Mouse (Mus musculus) kidney, postnatal 0 days (tissue): Measurements from ENCODE around the gene Clpp. TPM values are rescaled to one million over a fixed set of nuclear protein-coding genes. Genes with fewer than 3 reads are reported as not detected.
A peak's percentile ranks its signal among the peaks of the same experiment; 100 is the strongest.

Experiments used
- ATAC-seq: fragments of 200-750 bp; cut with Nextera tagmentation; replicated peaks from 2 replicates; pipeline ENCODE4 v1.8.0; 2017; ENCODE audit warnings: low read depth, moderate number of reproducible peaks, moderate TSS enrichment, moderate library complexity; ENCODE audit not compliant: low FRiP score
- DNase-seq: peaks from one replicate; pipeline ENCODE4 v3.0.0-alpha.2; 2016; ENCODE audit warnings: low spot score
- H3K27ac ChIP-seq: fragments of 300-500 bp; sonication (generic); 2 replicates; pipeline ENCODE4 v1.5.1; 2014; ENCODE audit warnings: mild to moderate bottlenecking
- H3K27me3 ChIP-seq: fragments of 300-500 bp; sonication (generic); 2 replicates; pipeline ENCODE4 v1.6.1; 2014; ENCODE audit warnings: low read length, mixed read lengths; ENCODE audit not compliant: insufficient read depth
- H3K36me3 ChIP-seq: fragments of 300-500 bp; sonication (generic); 2 replicates; pipeline ENCODE4 v1.6.1; 2014; ENCODE audit warnings: low read length, mixed read lengths; ENCODE audit not compliant: insufficient read depth
- H3K4me1 ChIP-seq: fragments of 300-500 bp; sonication (generic); replicated peaks from 2 replicates; pipeline ENCODE4 v1.6.1; 2014; ENCODE audit warnings: antibody characterized with exemption, low read length, mixed read lengths; ENCODE audit not compliant: insufficient read depth
- H3K4me2 ChIP-seq: fragments of 300-500 bp; sonication (generic); 2 replicates; pipeline ENCODE4 v1.6.1; 2014; ENCODE audit warnings: mild to moderate bottlenecking, low read length, moderate library complexity, mixed read lengths
- H3K4me3 ChIP-seq: fragments of 300-500 bp; sonication (generic); replicated peaks from 2 replicates; pipeline ENCODE4 v1.5.1; 2014; ENCODE audit warnings: low read depth, low read length
- H3K9ac ChIP-seq: fragments of 300-500 bp; sonication (generic); 2 replicates; pipeline ENCODE4 v1.6.1; 2014; ENCODE audit warnings: low read depth, low read length
- H3K9me3 ChIP-seq: fragments of 300-500 bp; sonication (generic); replicated peaks from 2 replicates; pipeline ENCODE4 v1.6.1; 2016; ENCODE audit warnings: low read length, inconsistent platforms, mixed read lengths
- CTCF ChIP-seq: IDR thresholded peaks from 2 replicates; pipeline ENCODE4 v1.5.1; 2016; ENCODE audit warnings: antibody characterized with exemption, low read depth, mild to moderate bottlenecking, moderate library complexity
- WGBS: fragments of 180-500 bp; shearing (Covaris S2); extraction: QIAGEN DNeasy Blood & Tissue Kit; methylation state at CpG from one replicate; pipeline ENCODE4 v1.1.7; 2014; 5-methylcytosine and 5-hydroxymethylcytosine counted together
- polyA plus RNA-seq: library from polyadenylated mRNA; unstranded; fragments of >200 nt; fragmentation: Nextera tagmentation; extraction: Ambion mirVana; gene quantifications from 2 replicates; pipeline ENCODE4 v1.2.1, GENCODE M21; 2015

The Clpp gene
- polyA plus RNA-seq, 1 experiment from 2014 or later, result 145 TPM

- no peaks in the 10 kb centered on the region for H3K27me3 ChIP-seq
- H3K9ac ChIP-seq, result no peak overlapping the region
- ATAC-seq (no peak), DNase-seq (no peak)
- H3K4me1 ChIP-seq, result peaks cover 14% of the 10 kb centered on the region
- WGBS, result 90% methylated on average over 8 of the region's 8 CpGs
- no peak overlapping the region for H3K4me2 ChIP-seq
- H3K36me3 ChIP-seq, result peaks cover 28% of the 10 kb centered on the region
- no peaks in the 10 kb centered on the region for H3K9me3 ChIP-seq
- no peak overlapping the region for H3K27ac ChIP-seq
- H3K4me3 ChIP-seq, result no peak overlapping the region
- TF ChIP-seq CTCF, result no peak
Observed at GRCm38 (mm10) chr17:56995046-56995445, 4.9 kb downstream of the Clpp start.

- no peak for DNase-seq
- Histone ChIP-seq H3K27me3 (no peaks in the 10 kb centered on the region), H3K27ac (no peak overlapping the region), H3K4me2 (0 out of 2 replicates have a peak overlapping the region, but pooled peaks have one; percentile 75), H3K4me1 (peaks cover 8% of the 10 kb centered on the region; the same call in 1 of the 2 replicates), H3K9ac (no peak overlapping the region), H3K4me3 (no peak overlapping the region), H3K9me3 (no peaks in the 10 kb centered on the region), H3K36me3 (peaks cover 28% of the 10 kb centered on the region)
- 73% methylated on average over 2 of the region's 2 CpGs for WGBS
- TF ChIP-seq CTCF, result no peak
- ATAC-seq, result no peak
Observed at GRCm38 (mm10) chr17:56996506-56996905, 6.4 kb downstream of the Clpp start.

GRCm38 (mm10) chr17:56997029-56997667, 7.0 kb downstream of the Clpp start, which contains the start of gene Alkbh7:
TSS of gene Alkbh7 (plus strand) at chr17:56997339.
- TF ChIP-seq CTCF, result peak; percentile 89
- Histone ChIP-seq H3K27me3 (no peaks in the 10 kb centered on the region), H3K27ac (peak within 1 kb of the TSS; percentile 84), H3K9me3 (no peaks in the 10 kb centered on the region), H3K36me3 (peaks cover 28% of the 10 kb centered on the region), H3K4me2 (peak within 1 kb of the TSS; percentile 75), H3K4me1 (peaks cover 8% of the 10 kb centered on the region; the same call in 1 of the 2 replicates), H3K4me3 (peak within 1 kb of the TSS; percentile 83), H3K9ac (peak within 1 kb of the TSS; percentile 72)
- ATAC-seq (peak; percentile 99), DNase-seq (peak; percentile 100)
- under 1% methylated on average over 38 of the region's 38 CpGs for WGBS

GRCm38 (mm10) chr17:56999414-56999813, 9.3 kb downstream of the Clpp start:
- H3K4me2 ChIP-seq, result no peak overlapping the region
- H3K9ac ChIP-seq, result no peak overlapping the region
- TF ChIP-seq CTCF, result no peak
- no peak for ATAC-seq
- peaks cover 8% of the 10 kb centered on the region; the same call in 1 of the 2 replicates for H3K4me1 ChIP-seq
- no peaks in the 10 kb centered on the region for H3K27me3 ChIP-seq
- DNase-seq, result no peak
- WGBS, result 95% methylated on average over 9 of the region's 9 CpGs
- peaks cover 30% of the 10 kb centered on the region for H3K36me3 ChIP-seq
- no peaks in the 10 kb centered on the region for H3K9me3 ChIP-seq
- H3K4me3 ChIP-seq, result no peak overlapping the region
- no peak overlapping the region for H3K27ac ChIP-seq

GRCm38 (mm10) chr17:56999968-57000609, 10.0 kb downstream of the Clpp start, which contains the start of gene Pspn:
TSS of gene Pspn (minus strand) at chr17:57000018.
- ATAC-seq, result no peak
- H3K4me3 ChIP-seq, result no peak within 1 kb of the TSS
- peaks cover 8% of the 10 kb centered on the region; the same call in 1 of the 2 replicates for H3K4me1 ChIP-seq

GRCm38 (mm10) chr17:57001228-57001627, 11.1 kb downstream of the Clpp start:
- no peak overlapping the region for H3K27ac ChIP-seq
- H3K4me3 ChIP-seq, result no peak overlapping the region
- no peak overlapping the region for H3K9ac ChIP-seq
- WGBS, result 62% methylated on average over 8 of the region's 8 CpGs
- H3K36me3 ChIP-seq, result peaks cover 34% of the 10 kb centered on the region
- TF ChIP-seq CTCF, result no peak
- no peak overlapping the region for H3K4me2 ChIP-seq
- ATAC-seq, result no peak
- H3K27me3 ChIP-seq, result no peaks in the 10 kb centered on the region
- no peak for DNase-seq
- peaks cover 8% of the 10 kb centered on the region; the same call in 1 of the 2 replicates for H3K4me1 ChIP-seq
- H3K9me3 ChIP-seq, result no peaks in the 10 kb centered on the region

More at GRCm38 (mm10) chr17:56999968-57000609, 10.0 kb downstream of the Clpp start, which contains the start of gene Pspn:
- TF ChIP-seq CTCF, result no peak
- Histone ChIP-seq H3K36me3 (peaks cover 33% of the 10 kb centered on the region), H3K4me2 (no peak within 1 kb of the TSS), H3K9ac (no peak within 1 kb of the TSS), H3K27me3 (no peaks in the 10 kb centered on the region), H3K27ac (no peak within 1 kb of the TSS), H3K9me3 (no peaks in the 10 kb centered on the region)
- WGBS, result 80% methylated on average over 9 of the region's 9 CpGs
- no peak for DNase-seq
